Mouse (Mus musculus): ENCODE results near the gene Abcf1.
A peak's percentile ranks its signal among the peaks of the same experiment; 100 is the strongest.

Gene Abcf1

DNA sequence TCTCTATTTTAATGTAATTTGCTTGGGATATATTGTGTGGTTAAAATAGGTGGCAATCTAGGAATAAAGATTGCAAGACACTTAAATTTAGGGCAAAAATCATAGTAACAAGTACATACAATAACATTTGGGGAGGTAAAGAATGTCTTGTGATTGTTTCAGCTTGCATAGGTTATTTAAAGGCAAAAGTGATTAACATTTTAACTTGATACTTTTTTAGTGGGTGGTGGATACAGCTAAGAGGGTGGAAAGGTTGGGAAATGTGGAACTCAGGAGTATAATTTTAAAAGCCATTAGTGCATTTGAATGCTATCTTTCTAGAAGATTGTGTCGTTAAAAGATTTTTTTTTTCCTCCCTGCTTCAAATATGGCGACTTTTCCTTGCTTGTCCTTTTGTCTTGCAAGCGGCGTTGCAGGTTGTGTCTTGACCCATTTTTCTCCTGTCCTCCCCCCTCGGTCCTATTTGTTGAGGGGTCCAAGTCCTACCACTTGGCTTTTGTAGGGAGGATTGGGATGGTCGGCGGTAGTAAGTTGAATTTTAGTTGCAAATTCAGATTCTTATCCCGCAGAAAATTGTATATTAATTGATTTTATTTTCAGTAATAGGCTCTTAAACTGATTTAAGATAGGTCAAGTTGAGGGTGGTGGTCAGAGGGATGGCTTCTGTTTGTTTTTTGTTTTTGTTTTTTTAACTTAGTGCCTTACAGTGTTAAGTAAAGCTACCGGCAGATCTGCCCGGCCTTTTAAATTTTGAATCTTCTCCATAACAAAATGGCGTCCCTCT is 51.1 kb downstream of the Abcf1 start:
- peak; percentile 45 to 64 for DNase-seq

DNA sequence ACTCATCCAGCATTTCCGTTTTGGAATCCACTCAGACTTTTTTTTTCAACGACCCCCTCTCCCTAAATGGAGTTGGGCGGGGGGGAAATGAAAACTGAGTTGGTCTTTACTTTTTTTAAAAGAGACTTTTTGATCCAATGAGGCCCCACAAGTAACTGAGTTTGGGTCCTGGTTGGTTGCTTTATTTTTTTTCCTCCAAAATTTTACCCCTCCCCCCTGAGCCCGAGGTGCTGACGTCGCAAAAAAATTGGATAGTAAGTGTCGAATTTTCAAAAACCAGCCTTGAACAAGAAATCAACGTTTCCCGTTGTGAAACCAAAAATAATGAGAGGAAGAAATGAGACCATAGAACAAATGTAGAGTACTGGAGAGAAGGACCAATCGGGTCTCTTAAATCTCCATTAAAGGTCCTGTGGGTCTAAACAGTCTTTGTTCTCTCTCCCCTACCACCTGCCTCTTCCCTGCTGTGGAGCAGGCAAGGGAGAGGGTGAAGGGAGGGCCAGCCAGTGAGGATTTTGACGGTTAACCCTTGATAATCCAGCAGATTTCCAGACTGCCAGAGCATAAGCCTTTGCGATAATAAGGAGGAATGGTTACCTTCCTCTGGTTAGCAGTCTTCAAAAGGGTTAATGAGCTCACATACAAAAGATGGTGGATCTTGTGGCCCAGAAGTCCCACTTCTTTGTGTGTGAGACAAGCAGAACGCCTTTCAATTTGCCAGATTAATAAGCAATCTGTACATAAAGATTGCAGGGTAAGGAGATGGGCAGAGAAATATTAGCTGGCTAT is 51.9 kb downstream of the Abcf1 start:
- DNase-seq = no peak

DNA sequence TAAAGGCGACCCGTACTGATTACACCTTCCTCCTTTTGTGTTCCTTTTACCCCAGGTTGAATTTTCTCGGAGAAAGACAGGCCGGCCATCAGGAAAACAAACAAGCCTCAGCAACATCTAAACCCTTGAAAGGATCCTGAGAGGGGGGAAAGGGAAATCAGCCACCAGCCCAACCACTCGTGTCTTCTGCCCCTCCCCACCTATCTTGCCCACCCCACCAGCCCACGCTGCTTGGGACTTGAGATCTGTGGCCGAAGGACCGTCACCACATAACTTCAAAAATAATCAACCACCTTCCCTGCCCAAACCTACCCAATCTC is 52.5 kb downstream of the Abcf1 start:
- DNase-seq = no peak

DNA sequence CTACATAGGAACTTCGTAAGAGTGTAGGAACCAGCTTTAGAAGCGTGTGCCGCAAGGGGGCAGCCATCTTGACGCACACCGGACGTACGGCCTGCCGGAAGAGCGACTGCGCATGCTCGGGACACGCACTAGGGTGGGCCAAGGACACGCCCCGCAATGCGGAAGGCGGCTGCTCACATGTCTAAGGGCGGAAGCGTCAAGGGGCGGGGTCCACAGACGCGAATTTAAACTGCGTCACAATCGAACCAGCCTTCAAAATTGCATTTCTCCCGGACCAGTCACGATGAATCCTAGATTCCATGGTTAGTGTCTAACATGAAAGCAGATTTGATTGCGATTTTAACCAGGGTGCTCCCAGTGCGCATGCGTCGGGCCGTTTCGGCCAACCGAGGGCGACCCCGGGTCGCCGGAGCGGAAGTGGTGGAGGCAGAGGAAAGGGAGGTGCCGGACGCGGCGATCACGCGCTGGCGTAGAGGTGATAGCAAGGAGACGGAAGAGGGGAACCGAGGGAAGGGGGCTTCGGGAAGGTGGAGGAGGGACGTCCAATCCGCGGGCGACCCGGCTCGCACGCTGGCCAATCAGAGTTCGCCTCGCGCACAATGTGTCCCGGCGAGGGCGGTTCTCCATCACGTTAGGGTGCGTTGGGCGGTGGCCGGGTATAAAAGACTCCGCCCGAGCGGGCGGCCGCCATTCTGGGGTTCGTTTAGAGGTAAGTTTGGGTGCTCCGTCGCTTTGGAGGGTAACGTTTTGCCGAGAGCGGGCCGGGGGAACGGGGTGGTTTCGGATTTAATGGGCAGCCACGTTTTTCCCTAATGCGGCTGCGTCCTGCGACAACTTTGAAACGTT is 53.0 kb downstream of the Abcf1 start, which contains the start of the genes Mrps18b and Ppp1r10:
Mrps18b (minus strand) TSS at position 93 of the 846 bp plus-strand sequence.
Ppp1r10 (plus strand) TSS at position 138 of the 846 bp plus-strand sequence.
- DNase-seq = peak; percentile 99 to 100

DNA sequence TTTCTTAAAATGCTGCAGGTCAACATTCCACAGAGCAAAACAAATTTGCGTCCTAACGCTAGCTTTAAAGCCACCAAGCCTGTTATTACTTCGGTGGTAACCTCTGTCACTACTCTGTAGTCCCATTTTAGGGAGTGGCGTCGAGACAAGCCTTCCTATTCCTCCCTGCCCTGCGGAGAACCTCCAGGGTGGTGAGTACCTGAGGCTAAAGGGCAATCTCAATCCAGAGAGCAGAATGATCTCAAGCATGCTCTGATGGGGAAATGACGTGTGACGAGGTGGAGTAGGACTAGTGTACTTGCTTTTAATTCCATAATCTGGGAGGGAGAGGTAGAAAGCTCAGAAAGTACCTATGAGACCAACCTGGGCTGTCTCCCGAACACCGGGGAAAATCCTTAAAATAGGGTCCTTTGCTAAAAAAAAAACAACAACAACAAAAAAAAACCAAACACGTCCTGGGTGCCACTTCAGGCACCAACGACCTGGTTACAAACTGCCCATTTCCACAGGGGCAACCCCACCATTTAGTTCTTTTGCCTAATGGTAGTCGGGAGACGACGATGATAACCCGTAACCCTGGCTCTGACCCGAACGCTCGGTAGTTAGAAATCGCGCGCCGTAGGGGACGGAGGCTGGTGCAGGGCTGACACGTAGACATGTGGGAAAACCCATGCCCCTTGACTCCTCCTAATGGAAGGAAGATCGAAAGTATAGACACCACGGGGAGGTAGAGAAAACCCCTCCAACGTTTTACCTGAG is 53.8 kb downstream of the Abcf1 start:
- peak; percentile 63 to 65 for DNase-seq

DNA sequence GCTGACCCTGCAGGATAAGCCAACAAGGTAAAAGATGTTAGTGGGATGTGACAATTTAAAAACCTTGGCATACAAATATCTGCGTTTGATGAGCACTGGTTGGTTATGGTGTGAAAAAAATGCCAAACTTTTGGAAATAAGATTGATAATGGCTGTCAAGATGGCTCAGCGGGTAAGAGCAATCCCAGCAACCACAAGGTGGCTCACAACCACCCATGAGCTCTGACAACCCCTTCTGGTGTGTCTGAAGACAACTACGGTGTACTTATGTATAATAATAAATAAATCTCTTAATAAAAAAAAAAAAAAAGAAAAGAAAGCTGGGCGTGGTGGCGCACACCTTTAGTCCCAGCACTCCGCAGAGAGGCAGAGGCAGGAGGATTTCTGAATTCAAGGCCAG is 54.6 kb downstream of the Abcf1 start:
- DNase-seq = no peak

DNA sequence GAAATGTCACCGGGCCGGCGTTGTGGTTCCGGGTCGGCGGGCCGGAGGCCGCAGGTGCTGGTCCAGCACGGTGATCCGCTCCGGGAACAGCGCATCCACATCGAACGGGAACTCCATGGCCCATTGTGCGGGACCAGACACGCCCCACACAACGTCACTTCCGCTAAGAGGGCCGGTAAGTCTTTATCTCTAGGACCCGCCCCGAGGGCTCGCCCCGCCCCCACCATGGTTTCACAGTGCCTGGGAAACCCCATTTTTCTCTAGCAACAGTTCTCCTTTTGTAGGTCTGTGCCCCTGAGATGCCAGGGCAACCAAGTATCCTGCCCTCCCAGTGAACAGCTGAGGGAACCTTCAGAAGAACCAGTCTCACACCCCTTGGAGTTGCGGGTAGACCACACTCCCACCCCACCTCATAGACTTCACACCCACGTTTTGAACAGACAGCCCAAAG is 59.6 kb downstream of the Abcf1 start, which contains the start of gene Atat1:
Atat1 (minus strand) TSS at position 157 of the 451 bp plus-strand sequence.
- DNase-seq = peak; percentile 94 to 97

DNA sequence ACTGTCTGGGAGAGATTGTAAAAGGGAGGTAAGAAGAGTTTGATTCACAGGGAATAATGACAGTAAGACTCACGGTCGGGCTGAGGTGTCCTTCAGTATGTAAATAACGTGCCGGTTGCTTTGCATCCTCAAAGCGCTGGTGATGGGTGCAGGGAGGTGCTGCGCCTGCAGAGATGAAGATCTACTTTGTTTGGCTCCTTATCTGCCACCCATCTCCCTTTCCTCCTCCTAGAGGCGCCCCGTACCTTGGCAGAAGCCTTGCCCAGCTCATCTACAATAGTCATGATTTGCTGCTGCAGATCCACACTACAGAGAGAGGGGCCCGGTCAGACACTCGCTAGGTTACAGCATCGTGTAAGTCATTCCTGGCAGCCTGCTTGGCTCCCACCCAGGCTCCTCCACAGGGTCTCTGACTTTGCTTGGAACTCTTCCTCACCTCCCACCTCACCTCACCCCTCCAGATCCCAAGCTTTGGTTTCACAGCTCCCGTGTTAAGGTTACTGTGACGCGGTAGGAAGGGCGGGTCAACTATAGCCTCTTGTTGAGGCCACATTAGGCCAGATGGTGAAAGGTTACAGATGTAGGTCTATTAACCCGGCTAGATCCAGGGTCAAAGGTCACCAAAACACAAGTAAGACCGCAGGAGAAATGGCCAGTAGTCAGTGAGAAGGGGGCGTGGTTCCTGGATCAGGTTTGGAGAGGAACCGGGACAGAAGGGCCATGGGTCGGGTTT is 60.2 kb downstream of the Abcf1 start:
- DNase-seq = no peak

DNA sequence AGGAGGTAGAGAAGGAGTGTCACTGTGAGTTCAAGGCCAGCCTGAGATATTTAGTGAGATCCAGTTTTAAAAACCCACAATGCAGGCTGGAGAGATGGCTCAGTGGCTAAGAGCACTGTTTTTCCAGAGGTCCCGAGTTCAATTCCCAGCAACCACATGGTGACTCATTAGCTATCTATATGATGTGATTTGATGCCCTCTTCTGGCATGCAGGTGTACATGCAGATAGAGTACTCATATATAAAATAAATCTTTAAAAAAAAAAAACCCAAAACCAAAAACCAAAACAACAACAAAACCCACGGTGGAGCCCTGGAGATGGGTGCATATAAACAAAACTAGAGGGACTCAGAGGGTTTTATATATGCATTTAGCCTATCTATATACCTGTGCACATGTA is 62.0 kb downstream of the Abcf1 start:
- no peak for DNase-seq
